Comparison of ENCODE assay signal across 10 mouse cellular contexts in the genomic region with DNA sequence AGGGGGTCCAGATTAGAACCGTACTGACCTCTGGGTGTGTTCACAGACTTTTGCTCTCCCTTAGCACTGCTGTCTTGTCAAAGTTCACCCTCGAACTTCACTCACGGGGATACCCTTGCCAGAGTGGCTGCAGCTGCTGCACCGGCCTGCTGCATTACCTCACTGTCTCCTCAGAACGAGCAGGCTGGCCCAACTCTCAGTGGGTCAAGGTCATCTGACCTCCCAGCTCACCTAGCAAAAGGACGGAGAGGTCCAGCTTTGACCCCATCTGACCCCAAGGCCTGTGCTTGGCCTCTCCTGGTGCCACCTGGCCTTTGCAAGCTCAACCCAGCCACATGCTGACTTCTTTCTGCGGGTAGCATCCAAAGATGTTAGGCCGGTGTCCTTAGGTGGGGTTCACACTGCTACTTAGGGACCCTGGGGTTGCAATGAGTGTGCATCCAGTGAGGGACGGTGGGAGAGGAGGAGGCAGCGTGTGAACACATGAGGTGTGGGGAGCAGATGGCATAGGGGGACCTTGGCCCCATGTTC. TPM values are rescaled to one million over a fixed set of nuclear protein-coding genes. Genes with fewer than 3 reads are reported as not detected.
A peak's percentile ranks its signal among the peaks of the same experiment; 100 is the strongest.
DNase-seq lines count a peak whose midpoint lies in the region; ATAC-seq and TF ChIP-seq lines count a peak whose summit lies in the region.
"Had no signal": no experiment of that assay in that cellular context is flagged by ENCODE, and none has a peak within 500 bp of the region (broad histone marks: within the 10 kb centered on the region; RNA-seq: fewer than 3 reads in every experiment).

No protein-coding gene starts in this region.

- no peak for TF ChIP-seq POLR2A in spleen, adult 2 months (IDR thresholded peaks at IDR 0.05; ENCODE audit: low read depth, low read length)

- no peak overlapping the region for H3K4me3 ChIP-seq in spleen, adult 2 months (ENCODE audit: extremely low read depth, insufficient read depth, insufficient read length)
- no peak overlapping the region for H3K4me3 ChIP-seq in intestine, embryonic 16.5 days (ENCODE audit: low read length)

- intact Hi-C loops in heart, postnatal 10 days (cut with DNase I): no loop called here

- peak; percentile 92 for DNase-seq in heart, adult 11 months
- no peak for DNase-seq in heart, postnatal 10 days
- no peak for DNase-seq in spleen, adult 2 months (ENCODE audit: low read depth in 1 of 2, low spot score in 2 of 2)
- DNase-seq in spleen, adult 12 weeks (ENCODE audit: low spot score): no peak
- DNase-seq in thymus, postnatal 0 days (ENCODE audit: low spot score): peak; percentile 32
- no peak for DNase-seq in gastrocnemius, postnatal 10 days
- DNase-seq in embryo, embryonic 9.5 days (ENCODE audit: extremely low spot score): no peak
- DNase-seq: cerebellum, postnatal 25 days had no signal

- ATAC-seq in intestine, embryonic 16.5 days: no peak

- no peak for TF ChIP-seq CTCF in spleen, adult 2 months (IDR thresholded peaks at IDR 0.05; ENCODE audit: extremely low read depth, insufficient read depth, insufficient read length, insufficient replicate concordance)

- H3K9me3 ChIP-seq in intestine, embryonic 16.5 days (ENCODE audit: control insufficient read depth, low read length): no peaks in the 10 kb centered on the region
- H3K9me3 ChIP-seq: midbrain, embryonic 12.5 days had no signal

- H3K4me1 ChIP-seq in spleen, adult 2 months (ENCODE audit: control insufficient read depth, insufficient read depth, insufficient read length): peaks cover 55% of the 10 kb centered on the region; the same call in 1 of the 2 replicates
- H3K4me1 ChIP-seq in intestine, embryonic 16.5 days (ENCODE audit: control insufficient read depth, insufficient read depth, low read length): peaks cover 71% of the 10 kb centered on the region

- WGBS in spleen, adult 2 months: 61% methylated on average over 10 of the region's 10 CpGs
- 60% methylated on average over 10 of the region's 10 CpGs for WGBS in intestine, embryonic 16.5 days

- H3K36me3 ChIP-seq in spleen, adult 2 months (ENCODE audit: control insufficient read depth, insufficient read depth, low read length): no peaks in the 10 kb centered on the region
- no peaks in the 10 kb centered on the region for H3K36me3 ChIP-seq in intestine, embryonic 16.5 days (ENCODE audit: control insufficient read depth, insufficient read depth, low read length)
- H3K36me3 ChIP-seq: midbrain, embryonic 12.5 days had no signal

- H3K27me3 ChIP-seq in spleen, adult 2 months (ENCODE audit: control insufficient read depth, insufficient read depth, low read length): no peaks in the 10 kb centered on the region
- no peaks in the 10 kb centered on the region for H3K27me3 ChIP-seq in intestine, embryonic 16.5 days (replicated peaks; ENCODE audit: control insufficient read depth, insufficient read depth, low read length)

- peak overlapping the region; percentile 10; the same call in 1 of the 2 replicates for H3K4me2 ChIP-seq in intestine, embryonic 16.5 days (ENCODE audit: low read depth, low read length)

- peak overlapping the region; percentile 96 for H3K27ac ChIP-seq in spleen, adult 2 months (ENCODE audit: insufficient read depth, low read length)
- peak overlapping the region; percentile 85 for H3K27ac ChIP-seq in intestine, embryonic 16.5 days (ENCODE audit: low read length)

- peak overlapping the region; percentile 43; the same call in 1 of the 2 replicates for H3K9ac ChIP-seq in intestine, embryonic 16.5 days (ENCODE audit: low read depth, low read length)
- H3K9ac ChIP-seq: midbrain, embryonic 12.5 days had no signal

RNA-seq across cellular contexts. Expression of a gene that starts 3.9 kb away (rescaled TPM):
- total RNA-seq in heart, postnatal 10 days (2021): 1 to 10 TPM; 4.3 to 6.8 TPM
- polyA plus RNA-seq in spleen, adult 2 months (2012; rRNA removed): 32.1 and 33.5 TPM in 2 replicates
- polyA plus RNA-seq in intestine, embryonic 16.5 days (2015; fragmentation: Nextera tagmentation; extraction: Ambion mirVana): 7.5 and 9.3 TPM in 2 replicates
- 58.9 and 64.1 TPM in 2 replicates for polyA plus RNA-seq in thymus, postnatal 0 days (2015; fragmentation: Nextera tagmentation; extraction: Ambion mirVana)
- total RNA-seq in gastrocnemius, postnatal 10 days (2021): 10 to 100 TPM in 1 of 2 experiments, 1 to 10 TPM in 1; 6.9 to 11.0 TPM

RNA-seq across cellular contexts. Expression of a gene that starts 30.1 kb away (rescaled TPM):
- 10 to 100 TPM in 1 of 2 experiments, 1 to 10 TPM in 1; 5.7 to 10.8 TPM for total RNA-seq in heart, postnatal 10 days (2021)
- 1.9 and 2.5 TPM in 2 replicates for polyA plus RNA-seq in spleen, adult 2 months (2012; rRNA removed)
- 3.3 and 4.4 TPM in 2 replicates for polyA plus RNA-seq in intestine, embryonic 16.5 days (2015; fragmentation: Nextera tagmentation; extraction: Ambion mirVana)
- polyA plus RNA-seq in thymus, postnatal 0 days (2015; fragmentation: Nextera tagmentation; extraction: Ambion mirVana): 1.3 and 2.1 TPM in 2 replicates
- total RNA-seq in gastrocnemius, postnatal 10 days (2021): 10 to 100 TPM in 1 of 2 experiments, 1 to 10 TPM in 1; 7.2 to 10.1 TPM

RNA-seq across cellular contexts. Expression of a gene that starts 32.8 kb away (rescaled TPM):
- total RNA-seq in heart, postnatal 10 days (2021): 100 to 1,000 TPM; 104 TPM
- 138 and 195 TPM in 2 replicates for polyA plus RNA-seq in spleen, adult 2 months (2012; rRNA removed)
- 232 and 245 TPM in 2 replicates for polyA plus RNA-seq in intestine, embryonic 16.5 days (2015; fragmentation: Nextera tagmentation; extraction: Ambion mirVana)
- polyA plus RNA-seq in thymus, postnatal 0 days (2015; fragmentation: Nextera tagmentation; extraction: Ambion mirVana): 262 and 327 TPM in 2 replicates
- total RNA-seq in gastrocnemius, postnatal 10 days (2021): 10 to 100 TPM; 33.3 to 48.8 TPM

Comparison
In these comparisons a context has a peak if more than half of its experiments do, and no peak if none do; other contexts are left out.
1. DNase-seq: peak in heart, adult 11 months (single experiment) and thymus, postnatal 0 days (single experiment); none in heart, postnatal 10 days (0 of 2), spleen, adult 2 months (0 of 2), spleen, adult 12 weeks (single experiment), gastrocnemius, postnatal 10 days (single experiment) and embryo, embryonic 9.5 days (single experiment).